Mouse (Mus musculus): ENCODE measurements around the gene Gm17581.

- no peak for TF ChIP-seq CTCF (IDR thresholded peaks at IDR 0.05; ENCODE audit: borderline replicate concordance, insufficient read depth, low read depth, low read length)
- TF ChIP-seq POLR2A (IDR thresholded peaks at IDR 0.05; ENCODE audit: borderline replicate concordance, insufficient read depth, low read length) = no peak
Observed at GRCm38 (mm10) chr2:155724526-155724925, 11.1 kb downstream of the Gm17581 start.

Data from cerebellum, adult 2 months (tissue).